Mouse (Mus musculus) cerebellum, adult 9-11 months (tissue): ENCODE results near the gene Six5.
A peak's percentile ranks its signal among the peaks of the same experiment; 100 is the strongest.

Experiments
- DNase-seq: peaks from one replicate; pipeline ENCODE4 v3.0.0; 2022

Six5 gene

GRCm38 (mm10) chr7:19097217-19097616 is 2.8 kb downstream of the Six5 start:
- DNase-seq, result no peak

DNA sequence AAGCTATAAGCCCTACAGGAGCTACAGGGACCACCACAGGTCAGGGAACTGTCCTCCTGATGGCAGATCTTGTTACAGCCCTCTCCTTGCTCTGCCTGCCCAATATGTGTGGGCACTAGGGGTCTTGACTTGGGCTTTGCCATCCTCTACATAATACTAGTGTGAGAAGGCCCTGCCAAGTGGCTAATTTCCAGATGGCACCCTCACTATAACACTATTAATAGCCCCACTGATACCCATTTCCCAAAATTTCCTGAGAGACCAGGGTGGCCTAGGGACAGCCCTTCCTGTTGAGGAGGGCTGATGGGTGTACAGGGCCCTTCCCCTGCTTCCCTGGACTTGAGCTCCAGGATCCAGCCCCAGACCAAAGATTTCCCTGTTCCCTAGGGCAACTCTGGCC is 3.5 kb downstream of the Six5 start:
- DNase-seq, result no peak

DNA sequence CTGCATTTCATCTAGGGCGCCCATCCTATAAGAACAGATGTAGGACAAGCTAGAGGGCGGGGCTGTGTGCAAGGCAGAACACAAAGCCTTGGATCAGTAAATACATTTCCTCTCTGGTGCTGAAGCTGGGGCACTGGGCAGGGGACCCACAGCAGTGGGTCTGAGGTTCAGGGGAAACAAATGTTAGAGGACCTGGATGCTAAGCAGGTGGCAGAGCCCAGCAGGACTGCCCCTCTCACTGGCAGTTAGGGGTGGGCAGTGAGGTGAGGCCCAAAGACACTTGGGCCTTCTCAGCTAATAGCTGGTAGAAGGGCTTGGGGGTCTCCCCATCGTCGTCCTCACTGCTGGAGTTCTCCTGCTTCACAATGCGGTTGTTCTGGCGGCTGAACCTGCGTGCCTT is 4.4 kb downstream of the Six5 start:
- DNase-seq, result no peak

GRCm38 (mm10) chr7:19100290-19100689 is 5.9 kb downstream of the Six5 start:
- peak; percentile 12 for DNase-seq

DNA sequence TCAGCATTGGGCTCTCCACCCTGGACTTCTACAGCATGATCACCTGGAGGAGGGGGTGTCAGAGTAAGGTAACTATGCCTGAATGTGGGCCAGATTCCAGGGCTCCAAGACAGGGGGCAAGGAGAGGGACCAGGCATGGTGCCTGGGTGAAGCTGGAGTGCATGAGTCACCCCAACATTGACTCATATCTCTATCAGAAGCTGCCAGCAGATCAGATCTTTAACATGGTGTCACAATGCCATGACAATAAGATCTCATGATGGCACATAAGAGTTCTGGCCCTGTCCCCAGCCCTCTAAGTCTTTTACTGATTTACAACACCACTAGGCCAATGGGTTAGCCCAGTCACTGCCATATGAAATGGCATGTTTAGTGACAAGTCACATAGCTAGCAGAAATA is 9.3 kb downstream of the Six5 start:
- no peak for DNase-seq

GRCm38 (mm10) chr7:19104486-19104885 is 10.1 kb downstream of the Six5 start:
- DNase-seq, result no peak

DNA sequence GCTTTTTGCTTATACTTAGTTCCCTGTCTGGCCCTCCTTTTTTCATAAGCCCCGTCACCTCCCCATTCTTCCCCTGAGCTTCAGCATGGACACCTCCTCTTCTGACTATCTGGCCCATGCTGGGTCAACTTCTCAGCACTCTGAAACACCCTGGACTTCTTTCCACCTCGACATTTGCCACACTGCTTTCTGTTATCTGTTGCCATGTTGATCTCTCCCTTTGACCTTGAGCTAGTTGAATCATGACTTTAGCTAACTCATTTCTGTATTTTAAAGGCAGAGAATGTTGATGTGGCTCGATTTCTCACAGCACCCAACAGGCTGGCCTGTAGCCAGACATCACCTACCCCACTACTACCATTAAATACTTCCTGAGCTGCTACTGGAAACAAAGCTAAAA is 13.0 kb downstream of the Six5 start:
- no peak for DNase-seq

DNA sequence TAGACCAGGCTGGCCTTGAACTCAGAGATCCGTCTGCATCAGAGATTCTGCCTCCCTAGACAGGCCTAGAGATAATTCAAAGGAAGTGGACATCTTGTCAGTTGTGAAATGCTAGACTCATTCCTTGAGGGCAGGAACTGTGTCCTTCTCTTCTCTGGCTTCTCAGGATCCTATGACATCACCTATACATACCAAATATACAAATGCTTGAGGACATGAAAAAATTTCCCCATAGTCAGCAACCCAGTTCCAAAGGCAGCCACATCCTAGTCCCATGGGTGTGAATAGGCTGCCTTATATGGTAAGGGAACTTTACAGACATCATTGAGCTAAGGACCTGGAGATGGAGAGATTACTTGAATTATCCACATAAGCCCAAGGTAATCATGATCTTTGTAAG is 15.2 kb downstream of the Six5 start:
- no peak for DNase-seq

DNA sequence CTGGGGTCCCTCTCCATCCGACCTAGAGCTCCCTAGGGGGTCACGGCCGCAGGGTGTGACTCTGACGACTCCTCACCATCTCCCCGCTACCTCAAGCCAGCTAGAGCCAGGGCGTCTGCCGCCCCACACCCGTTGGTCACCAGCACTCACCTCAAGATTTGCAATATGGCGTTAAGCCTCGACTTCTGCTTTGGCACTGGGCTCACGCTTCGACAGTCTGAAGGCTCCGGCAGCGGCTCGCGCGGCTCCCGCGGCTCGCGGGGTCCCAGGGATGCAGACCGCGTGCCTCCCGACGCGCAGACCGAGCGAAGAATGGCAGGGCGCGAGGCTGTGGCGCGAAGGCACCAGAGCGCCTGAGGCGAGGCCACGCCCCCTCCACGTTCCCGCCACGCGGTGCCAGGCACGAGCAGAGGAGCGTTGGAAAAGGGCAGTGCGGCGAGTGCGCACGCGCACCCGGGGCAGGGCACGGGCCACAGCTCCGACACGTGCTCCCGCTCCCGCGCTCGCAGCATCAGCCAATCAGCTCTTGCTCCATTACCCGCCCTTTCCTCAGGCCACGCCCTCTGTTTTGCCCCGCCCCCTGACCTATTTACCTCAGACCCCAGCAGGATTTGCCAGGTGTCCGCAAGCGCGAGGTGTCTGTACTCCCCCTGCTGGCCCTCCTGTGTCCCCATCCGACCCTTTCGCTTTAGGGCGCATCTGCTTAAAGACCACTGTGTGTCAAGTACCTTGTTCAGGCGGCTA is 23.8 kb downstream of the Six5 start, which contains the start of gene Gm4969:
Gene Gm4969, minus strand, starts transcription at position 341 of the 744 bp plus-strand sequence.
- peak; percentile 87 for DNase-seq

GRCm38 (mm10) chr7:19119083-19119482 is 24.7 kb downstream of the Six5 start:
- DNase-seq, result peak; percentile 75

- DNase-seq, result peak; percentile 97
Observed at GRCm38 (mm10) chr7:19119631-19120429, 25.4 kb downstream of the Six5 start, which contains the start of gene Fbxo46. Gene Fbxo46 (plus strand): TSS chr7:19119859.

DNA sequence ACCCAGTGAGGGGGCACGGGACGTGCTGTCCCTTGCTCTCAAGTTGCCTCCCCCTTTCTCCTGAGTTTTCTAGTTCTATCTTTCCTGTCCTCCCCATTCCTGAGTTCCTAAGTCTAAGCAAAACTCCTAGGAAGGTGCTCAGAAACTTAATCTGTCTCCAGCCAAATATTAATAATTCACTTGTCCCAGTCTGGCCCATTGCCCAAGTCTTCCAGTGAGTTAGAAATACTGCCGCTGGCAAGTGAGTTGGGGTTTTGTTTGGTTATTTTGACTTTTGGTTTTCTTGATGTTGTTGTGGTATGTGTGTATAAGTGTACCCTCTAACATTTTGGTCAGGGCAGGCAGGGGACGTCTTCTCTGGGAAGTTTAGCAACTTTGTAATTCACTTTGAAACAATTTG is 27.3 kb downstream of the Six5 start:
- DNase-seq, result no peak

GRCm38 (mm10) chr7:19124713-19125112 is 30.3 kb downstream of the Six5 start:
- no peak for DNase-seq

GRCm38 (mm10) chr7:19127744-19128143 is 33.4 kb downstream of the Six5 start:
- DNase-seq, result peak; percentile 30

GRCm38 (mm10) chr7:19129396-19129795 is 35.0 kb downstream of the Six5 start:
- peak; percentile 49 for DNase-seq

DNA sequence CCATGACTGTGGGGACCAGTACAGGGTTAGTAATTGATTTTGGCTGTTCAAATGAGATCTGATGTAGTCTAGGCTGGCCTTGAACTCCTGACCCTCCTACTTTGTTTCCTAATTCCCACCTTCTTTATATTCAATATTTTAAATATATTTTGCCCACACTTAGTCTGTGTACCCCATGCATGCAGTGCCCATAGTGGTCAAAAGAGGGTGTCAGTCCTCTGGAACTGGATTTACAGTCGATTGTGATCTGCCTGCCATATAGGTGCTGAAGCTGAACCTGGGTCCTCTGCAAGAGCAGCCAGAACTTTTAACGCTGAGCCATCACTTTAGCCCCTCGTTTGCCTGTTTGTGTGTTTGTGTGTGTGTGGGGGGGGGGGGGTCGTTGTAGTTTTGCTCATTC is 36.3 kb downstream of the Six5 start:
- DNase-seq, result peak; percentile 55

DNA sequence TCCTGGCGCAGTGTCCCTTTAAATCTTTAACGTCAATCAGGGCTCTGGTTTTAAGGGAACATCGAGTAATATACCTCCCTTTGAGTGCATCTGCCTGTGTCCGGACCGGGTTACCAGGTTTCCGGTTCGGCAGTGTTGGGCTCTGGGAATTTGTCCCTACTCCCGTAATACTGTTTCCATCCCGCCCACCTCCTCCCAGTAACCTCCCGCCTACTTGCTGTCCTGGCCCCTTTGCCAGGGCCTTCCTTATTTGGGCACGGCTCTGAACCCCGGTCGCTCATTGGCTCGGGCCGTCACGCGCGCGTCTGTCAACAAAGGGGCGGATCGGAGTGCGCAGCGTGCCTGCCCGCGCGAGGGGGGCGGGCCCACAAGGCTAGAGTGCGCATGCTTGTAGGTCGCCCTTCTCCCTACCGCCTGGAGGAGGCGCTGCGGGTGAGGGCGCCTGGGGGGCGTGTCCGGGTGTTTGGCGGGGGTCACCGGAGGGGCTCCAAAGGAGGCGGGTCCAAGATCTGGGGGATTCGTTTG is 37.0 kb downstream of the Six5 start:
- peak; percentile 99 for DNase-seq

GRCm38 (mm10) chr7:19136168-19136567 is 41.8 kb downstream of the Six5 start:
- peak; percentile 66 for DNase-seq

DNA sequence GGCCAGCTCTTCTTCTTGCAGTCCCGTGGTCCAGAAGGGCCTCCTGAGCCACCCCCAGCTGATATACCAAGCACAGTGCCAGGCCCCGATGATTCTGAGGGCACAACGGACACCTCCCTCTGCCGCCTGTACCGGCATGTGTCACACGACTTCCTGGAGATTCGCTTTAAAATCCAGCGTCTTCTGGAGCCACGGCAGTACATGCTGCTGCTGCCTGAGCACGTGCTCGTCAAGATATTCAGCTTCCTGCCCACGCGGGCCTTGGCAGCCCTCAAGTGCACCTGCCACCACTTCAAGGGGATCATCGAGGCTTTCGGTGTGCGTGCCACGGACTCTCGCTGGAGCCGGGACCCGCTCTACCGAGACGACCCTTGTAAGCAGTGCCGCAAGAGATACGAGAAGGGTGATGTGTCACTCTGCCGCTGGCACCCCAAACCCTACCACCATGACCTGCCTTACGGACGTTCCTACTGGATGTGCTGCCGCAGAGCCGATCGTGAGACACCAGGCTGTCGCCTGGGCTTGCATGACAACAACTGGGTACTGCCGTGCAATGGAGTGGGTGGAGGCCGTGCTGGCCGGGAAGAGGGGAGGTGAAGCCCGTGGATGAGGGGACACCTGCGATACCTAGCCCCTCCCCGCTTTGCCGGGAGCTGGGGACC is 42.4 kb downstream of the Six5 start:
- DNase-seq, result peak; percentile 50

DNA sequence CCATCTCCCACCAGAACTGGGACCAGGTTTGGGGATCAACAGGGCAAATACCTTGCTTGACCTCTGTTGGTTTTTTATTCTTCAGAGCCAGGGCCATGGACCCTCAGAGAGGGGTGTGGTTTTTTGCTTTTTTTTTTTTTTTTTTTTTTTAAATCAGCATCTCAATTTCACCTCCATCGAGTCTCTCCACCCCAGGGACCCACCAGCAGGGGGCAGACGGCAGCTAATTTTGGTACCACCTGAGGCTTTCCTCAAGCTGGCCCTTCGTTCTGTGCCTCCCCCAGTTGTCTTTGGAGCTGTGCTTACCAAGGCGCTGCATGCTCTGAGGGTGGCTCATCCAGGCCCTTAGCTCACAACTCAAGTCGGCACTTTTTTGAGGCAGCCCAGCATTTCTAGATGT is 43.0 kb downstream of the Six5 start:
- DNase-seq, result peak; percentile 49

DNA sequence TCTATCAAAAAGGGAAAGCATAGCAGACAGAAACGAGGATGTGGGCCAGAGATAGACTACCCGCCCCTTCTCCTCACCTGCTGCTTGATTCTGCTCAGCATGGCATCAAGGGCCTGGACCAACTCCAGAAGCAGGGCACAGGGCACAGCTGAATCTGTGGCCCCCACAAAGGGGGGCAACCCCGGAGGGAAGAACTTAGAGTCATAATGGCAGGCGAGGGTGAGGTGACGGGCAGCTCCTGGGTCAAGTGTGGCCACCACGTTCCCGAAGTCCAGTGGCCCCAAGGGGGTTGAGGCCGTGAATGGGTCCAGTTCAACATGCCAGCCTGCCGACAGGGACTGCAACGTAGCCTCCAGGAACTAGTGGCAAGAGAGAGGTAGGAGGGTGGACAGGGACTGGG is 52.4 kb downstream of the Six5 start:
- peak; percentile 58 for DNase-seq

DNA sequence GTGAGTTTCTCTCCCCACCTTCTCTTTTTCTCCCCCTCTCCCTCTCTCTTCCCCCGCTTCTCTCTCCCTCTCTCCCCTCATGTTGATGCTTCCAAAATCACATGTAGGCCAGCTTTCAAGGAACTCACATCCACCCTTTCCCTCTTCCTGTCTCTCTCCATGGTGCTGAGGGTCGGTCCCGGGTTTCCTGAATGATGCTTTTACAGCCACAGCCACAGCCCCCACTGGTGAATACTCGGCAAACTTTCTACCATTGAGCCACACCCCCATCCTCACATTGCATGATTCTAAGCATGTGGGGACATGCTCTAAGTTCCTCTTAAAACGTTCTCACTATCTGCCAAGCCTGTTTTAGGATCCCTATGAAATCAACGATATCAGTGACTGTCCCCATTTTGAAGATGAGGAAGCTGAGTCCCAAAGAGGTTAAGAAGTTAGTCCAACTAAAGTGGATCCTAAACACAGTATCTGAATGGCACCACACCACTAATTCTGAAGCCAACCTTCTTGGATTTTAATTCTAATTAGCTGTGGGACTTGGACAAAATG is 53.2 kb downstream of the Six5 start:
- DNase-seq, result no peak
